Mouse (Mus musculus) megakaryocyte, embryonic 14.5 days (primary cell): Measurements from ENCODE around the gene Laptm4a.

Experiments used
- FLI1 ChIP-seq: IDR thresholded peaks from 2 replicates; pipeline ENCODE4 v1.6.1; 2012; ENCODE audit warnings: low read length, inconsistent platforms, mixed read lengths
- GATA1 ChIP-seq: IDR thresholded peaks from 3 replicates; pipeline ENCODE4 v1.6.1; 2012; ENCODE audit warnings: mixed read lengths, low read length, inconsistent platforms, borderline replicate concordance

GRCm38 (mm10) chr12:8916378-8916777, 5.1 kb upstream of the Laptm4a start:
- TF ChIP-seq GATA1 (no peak), FLI1 (no peak)
